Comparison of ENCODE assay signal across 19 mouse cellular contexts in genomic region chr13:109789151-109789550, GRCm38 (mm10).
A peak's percentile ranks its signal among the peaks of the same experiment; 100 is the strongest.
DNase-seq lines count a peak whose midpoint lies in the region; ATAC-seq and TF ChIP-seq lines count a peak whose summit lies in the region.
"Had no signal": no experiment of that assay in that cellular context is flagged by ENCODE, and none has a peak within 500 bp of the region (broad histone marks: within the 10 kb centered on the region; RNA-seq: fewer than 3 reads in every experiment).

No protein-coding gene starts in this region.

- no peak for DNase-seq in gastrocnemius, adult 2 months
- no peak for DNase-seq in gastrocnemius, postnatal 25 days
- DNase-seq in lung, postnatal 0 days (ENCODE audit: low spot score), result peak; percentile 42
- DNase-seq in lung, postnatal 14 days, result no peak
- peak; percentile 21 for DNase-seq in lung, postnatal 10 days
- no peak for DNase-seq in liver, postnatal 0 days
- DNase-seq in spleen, adult 18-20 months, result no peak
- no peak for DNase-seq in layer of hippocampus, adult 9-11 months
- DNase-seq: cerebellum, postnatal 25 days; gastrocnemius, postnatal 14 days; heart, postnatal 4 days; kidney, adult 8-10 months; kidney, postnatal 25 days had no signal

- H3K27ac ChIP-seq in gastrocnemius, adult 2 months, result peak overlapping the region; percentile 73
- no peak overlapping the region for H3K27ac ChIP-seq in lung, postnatal 0 days (ENCODE audit: low read length)
- H3K27ac ChIP-seq in liver, postnatal 0 days (ENCODE audit: low read depth), result no peak overlapping the region
- H3K27ac ChIP-seq: embryonic facial prominence, embryonic 12.5 days; forebrain, embryonic 10.5 days; heart, embryonic 13.5 days; limb, embryonic 15.5 days; neural tube, embryonic 13.5 days had no signal

- H3K4me1 ChIP-seq in lung, postnatal 0 days (ENCODE audit: insufficient read depth, low read depth, low read length), result peaks cover 4% of the 10 kb centered on the region; the same call in 1 of the 2 replicates
- no peaks in the 10 kb centered on the region for H3K4me1 ChIP-seq in liver, postnatal 0 days (ENCODE audit: insufficient read depth)
- H3K4me1 ChIP-seq: embryonic facial prominence, embryonic 12.5 days; neural tube, embryonic 13.5 days had no signal

- ATAC-seq in lung, postnatal 0 days, result peak; percentile 62
- no peak for ATAC-seq in liver, postnatal 0 days

- H3K36me3 ChIP-seq in lung, postnatal 0 days (ENCODE audit: insufficient read depth, low read length), result no peaks in the 10 kb centered on the region
- no peaks in the 10 kb centered on the region for H3K36me3 ChIP-seq in liver, postnatal 0 days (replicated peaks; ENCODE audit: insufficient read depth, low read length)
- H3K36me3 ChIP-seq: embryonic facial prominence, embryonic 12.5 days; forebrain, embryonic 10.5 days; limb, embryonic 15.5 days; neural tube, embryonic 13.5 days had no signal

- no peaks in the 10 kb centered on the region for H3K9me3 ChIP-seq in lung, postnatal 0 days (ENCODE audit: low read length)
- no peaks in the 10 kb centered on the region for H3K9me3 ChIP-seq in liver, postnatal 0 days (ENCODE audit: low read length)
- H3K9me3 ChIP-seq: embryonic facial prominence, embryonic 12.5 days; forebrain, embryonic 10.5 days; heart, embryonic 13.5 days; limb, embryonic 15.5 days; neural tube, embryonic 13.5 days had no signal

- H3K4me2 ChIP-seq in lung, postnatal 0 days (replicated peaks; ENCODE audit: low read depth, low read length), result no peak overlapping the region
- H3K4me2 ChIP-seq in liver, postnatal 0 days (ENCODE audit: low read depth, low read length), result no peak overlapping the region
- H3K4me2 ChIP-seq: embryonic facial prominence, embryonic 12.5 days; heart, embryonic 13.5 days; limb, embryonic 15.5 days; midbrain, embryonic 11.5 days; neural tube, embryonic 13.5 days had no signal

- H3K4me3 ChIP-seq in gastrocnemius, adult 2 months, result no peak overlapping the region
- no peak overlapping the region for H3K4me3 ChIP-seq in lung, postnatal 0 days (ENCODE audit: low read depth, low read length)
- no peak overlapping the region for H3K4me3 ChIP-seq in liver, postnatal 0 days (ENCODE audit: low read depth, low read length)
- H3K4me3 ChIP-seq: embryonic facial prominence, embryonic 12.5 days; forebrain, embryonic 10.5 days; heart, embryonic 13.5 days; limb, embryonic 15.5 days; neural tube, embryonic 13.5 days had no signal

- intact Hi-C loops in gastrocnemius, adult 2 months (cut with DNase I), result no loop called here

- no peak overlapping the region for H3K9ac ChIP-seq in lung, postnatal 0 days (replicated peaks; ENCODE audit: low read depth)
- no peak overlapping the region for H3K9ac ChIP-seq in liver, postnatal 0 days (replicated peaks)
- H3K9ac ChIP-seq: embryonic facial prominence, embryonic 12.5 days; heart, embryonic 13.5 days; limb, embryonic 15.5 days; neural tube, embryonic 13.5 days had no signal

- H3K27me3 ChIP-seq in lung, postnatal 0 days (replicated peaks; ENCODE audit: insufficient read depth, low read length), result no peaks in the 10 kb centered on the region
- H3K27me3 ChIP-seq in liver, postnatal 0 days (ENCODE audit: insufficient read depth, low read length), result no peaks in the 10 kb centered on the region
- H3K27me3 ChIP-seq: embryonic facial prominence, embryonic 12.5 days; heart, embryonic 13.5 days; limb, embryonic 15.5 days; neural tube, embryonic 13.5 days had no signal

- TF ChIP-seq CTCF in gastrocnemius, adult 2 months (IDR thresholded peaks at IDR 0.05), result no peak
- no peak for TF ChIP-seq CTCF in lung, postnatal 0 days (IDR thresholded peaks at IDR 0.05)
- no peak for TF ChIP-seq CTCF in liver, postnatal 0 days (IDR thresholded peaks at IDR 0.05; ENCODE audit: low read depth)

- WGBS in lung, postnatal 0 days, result 63% methylated on average over 4 of the region's 4 CpGs
- 75% methylated on average over 4 of the region's 4 CpGs for WGBS in liver, postnatal 0 days (ENCODE audit: insufficient replicate concordance)

- TF ChIP-seq EP300 in lung, postnatal 0 days (IDR thresholded peaks at IDR 0.05), result no peak
- no peak for TF ChIP-seq EP300 in liver, postnatal 0 days (IDR thresholded peaks at IDR 0.05; ENCODE audit: low read depth)

Comparison
In these comparisons a context has a peak if more than half of its experiments do, and no peak if none do; other contexts are left out.
1. DNase-seq: peak in lung, postnatal 0 days (single experiment) and lung, postnatal 10 days (single experiment); none in gastrocnemius, adult 2 months (single experiment), gastrocnemius, postnatal 25 days (single experiment), lung, postnatal 14 days (single experiment), liver, postnatal 0 days (single experiment), spleen, adult 18-20 months (0 of 2) and layer of hippocampus, adult 9-11 months (single experiment).